Mouse (Mus musculus): ENCODE results near the gene Gm37240. TPM values are rescaled to one million over a fixed set of nuclear protein-coding genes. Genes with fewer than 3 reads are reported as not detected.

Gm37240 gene
- polyA plus RNA-seq, 1 experiment from 2014 or later: 13.4 TPM

DNA sequence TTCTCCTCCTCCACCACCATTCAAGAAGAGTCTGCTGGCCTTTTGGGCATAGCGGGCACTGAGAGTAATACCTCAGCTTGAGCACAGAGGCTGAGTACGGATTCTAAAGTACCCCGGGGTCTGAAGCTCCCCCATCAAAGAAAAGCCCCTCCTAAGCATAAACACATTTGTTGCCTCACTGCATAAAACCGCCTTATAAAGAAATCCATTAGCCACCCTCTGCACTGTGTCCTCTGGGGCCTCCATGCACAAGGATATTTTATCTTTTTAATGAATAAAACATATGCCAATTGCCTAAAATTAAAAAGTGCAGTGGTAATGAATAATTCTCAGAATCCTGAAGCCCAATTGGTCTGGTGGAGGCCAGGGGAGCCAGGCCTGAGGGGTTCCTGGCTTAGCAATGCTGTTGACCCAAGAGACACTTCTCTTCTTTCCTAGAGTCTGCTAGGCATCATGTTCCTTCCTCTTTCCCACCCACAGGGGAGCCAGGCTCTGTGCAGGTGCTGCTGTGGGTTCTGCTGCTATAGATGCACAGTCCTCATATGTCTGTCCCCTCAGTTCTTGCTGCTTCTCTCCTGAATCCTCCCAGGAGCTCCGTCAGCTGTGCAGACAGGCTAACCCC, 463.8 kb downstream of the Gm37240 start:
- WGBS: 68% methylated on average over 5 of the region's 5 CpGs
- Histone ChIP-seq H3K4me1 (ENCODE audit: control insufficient read depth, insufficient read depth, low read length) (no peaks in the 10 kb centered on the region), H3K36me3 (ENCODE audit: control insufficient read depth, insufficient read depth, low read length) (no peaks in the 10 kb centered on the region), H3K27me3 (replicated peaks; ENCODE audit: control insufficient read depth, insufficient read depth, low read length) (no peaks in the 10 kb centered on the region), H3K27ac (replicated peaks; ENCODE audit: low read depth, low read length) (no peak overlapping the region), H3K4me3 (ENCODE audit: low read depth, low read length) (no peak overlapping the region), H3K4me2 (ENCODE audit: low read depth, low read length) (no peak overlapping the region), H3K9ac (ENCODE audit: low read depth, low read length) (no peak overlapping the region), H3K9me3 (ENCODE audit: control insufficient read depth, low read length) (no peaks in the 10 kb centered on the region)
- DNase-seq (ENCODE audit: low spot score): no peak
- no peak for ATAC-seq (ENCODE audit: low read depth)

DNA sequence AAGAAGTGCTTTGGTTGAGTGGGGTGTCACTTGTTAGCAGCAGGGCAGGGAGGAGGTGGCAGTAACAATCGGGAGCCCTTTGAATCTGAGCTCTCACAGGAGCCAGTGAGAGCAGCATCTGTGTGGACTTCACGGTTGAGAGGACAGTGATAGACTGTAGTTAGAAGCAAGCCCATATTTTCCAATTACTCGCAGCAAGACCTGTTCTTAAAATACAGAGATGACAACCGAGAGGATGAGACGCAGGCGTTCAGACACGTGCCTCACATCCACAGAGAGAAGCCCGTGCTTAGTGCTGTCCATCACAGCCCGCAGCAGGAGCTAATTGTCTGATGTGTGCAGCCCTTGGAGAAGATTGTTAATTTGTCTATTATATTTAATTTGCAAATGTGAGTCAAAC, 465.9 kb downstream of the Gm37240 start:
- Histone ChIP-seq H3K9ac (ENCODE audit: low read depth, low read length) (no peak overlapping the region), H3K36me3 (ENCODE audit: control insufficient read depth, insufficient read depth, low read length) (no peaks in the 10 kb centered on the region), H3K4me1 (ENCODE audit: control insufficient read depth, insufficient read depth, low read length) (no peaks in the 10 kb centered on the region), H3K27me3 (replicated peaks; ENCODE audit: control insufficient read depth, insufficient read depth, low read length) (no peaks in the 10 kb centered on the region), H3K27ac (replicated peaks; ENCODE audit: low read depth, low read length) (no peak overlapping the region), H3K4me2 (ENCODE audit: low read depth, low read length) (no peak overlapping the region), H3K4me3 (ENCODE audit: low read depth, low read length) (no peak overlapping the region), H3K9me3 (ENCODE audit: control insufficient read depth, low read length) (no peaks in the 10 kb centered on the region)
- ATAC-seq (ENCODE audit: low read depth) (no peak), DNase-seq (ENCODE audit: low spot score) (no peak)
- 60% methylated on average over 9 of the region's 9 CpGs for WGBS

DNA sequence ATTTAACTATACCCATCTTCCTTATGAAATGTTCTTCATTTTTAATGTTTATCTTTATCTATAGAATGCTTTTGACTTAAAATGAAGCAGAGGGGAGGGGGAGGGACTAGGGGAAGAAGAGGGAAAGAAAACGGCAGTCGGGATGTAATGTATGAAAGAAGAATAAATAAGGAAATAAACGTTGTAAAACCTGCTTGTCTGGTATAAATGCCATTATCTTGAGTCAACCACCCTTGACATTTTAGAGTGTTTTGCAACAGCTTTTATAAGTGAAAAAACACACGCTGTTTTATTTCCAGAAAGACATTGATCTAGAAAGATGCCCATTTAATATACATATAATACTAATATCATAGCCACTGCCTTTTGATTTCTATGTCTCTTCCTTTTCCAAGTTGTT, 469.7 kb downstream of the Gm37240 start:
- Histone ChIP-seq H3K4me2 (ENCODE audit: low read depth, low read length) (no peak overlapping the region), H3K4me1 (ENCODE audit: control insufficient read depth, insufficient read depth, low read length) (no peaks in the 10 kb centered on the region), H3K27me3 (replicated peaks; ENCODE audit: control insufficient read depth, insufficient read depth, low read length) (no peaks in the 10 kb centered on the region), H3K9me3 (ENCODE audit: control insufficient read depth, low read length) (no peaks in the 10 kb centered on the region), H3K4me3 (ENCODE audit: low read depth, low read length) (no peak overlapping the region), H3K36me3 (ENCODE audit: control insufficient read depth, insufficient read depth, low read length) (no peaks in the 10 kb centered on the region), H3K9ac (ENCODE audit: low read depth, low read length) (no peak overlapping the region), H3K27ac (replicated peaks; ENCODE audit: low read depth, low read length) (no peak overlapping the region)
- ATAC-seq (ENCODE audit: low read depth): no peak
- WGBS: 76% methylated on average over 4 of the region's 4 CpGs
- peak; percentile 33 for DNase-seq (ENCODE audit: low spot score)

GRCm38 (mm10) chr3:85398841-85399240, 488.5 kb downstream of the Gm37240 start:
- peaks cover 22% of the 10 kb centered on the region for H3K9me3 ChIP-seq (ENCODE audit: control insufficient read depth, low read length)
- H3K4me2 ChIP-seq (ENCODE audit: low read depth, low read length): no peak overlapping the region
- no peak for DNase-seq (ENCODE audit: low spot score)
- H3K4me1 ChIP-seq (ENCODE audit: control insufficient read depth, insufficient read depth, low read length): no peaks in the 10 kb centered on the region
- H3K9ac ChIP-seq (ENCODE audit: low read depth, low read length): no peak overlapping the region
- no peaks in the 10 kb centered on the region for H3K27me3 ChIP-seq (replicated peaks; ENCODE audit: control insufficient read depth, insufficient read depth, low read length)
- no peak overlapping the region for H3K4me3 ChIP-seq (ENCODE audit: low read depth, low read length)
- H3K27ac ChIP-seq (replicated peaks; ENCODE audit: low read depth, low read length): no peak overlapping the region
- H3K36me3 ChIP-seq (ENCODE audit: control insufficient read depth, insufficient read depth, low read length): no peaks in the 10 kb centered on the region
- no peak for ATAC-seq (ENCODE audit: low read depth)

GRCm38 (mm10) chr3:85398483-85398835, 488.9 kb downstream of the Gm37240 start:
- no peaks in the 10 kb centered on the region for H3K27me3 ChIP-seq (replicated peaks; ENCODE audit: control insufficient read depth, insufficient read depth, low read length)
- 92% methylated on average over 1 of the region's 1 CpGs for WGBS
- ATAC-seq (ENCODE audit: low read depth): no peak

DNA sequence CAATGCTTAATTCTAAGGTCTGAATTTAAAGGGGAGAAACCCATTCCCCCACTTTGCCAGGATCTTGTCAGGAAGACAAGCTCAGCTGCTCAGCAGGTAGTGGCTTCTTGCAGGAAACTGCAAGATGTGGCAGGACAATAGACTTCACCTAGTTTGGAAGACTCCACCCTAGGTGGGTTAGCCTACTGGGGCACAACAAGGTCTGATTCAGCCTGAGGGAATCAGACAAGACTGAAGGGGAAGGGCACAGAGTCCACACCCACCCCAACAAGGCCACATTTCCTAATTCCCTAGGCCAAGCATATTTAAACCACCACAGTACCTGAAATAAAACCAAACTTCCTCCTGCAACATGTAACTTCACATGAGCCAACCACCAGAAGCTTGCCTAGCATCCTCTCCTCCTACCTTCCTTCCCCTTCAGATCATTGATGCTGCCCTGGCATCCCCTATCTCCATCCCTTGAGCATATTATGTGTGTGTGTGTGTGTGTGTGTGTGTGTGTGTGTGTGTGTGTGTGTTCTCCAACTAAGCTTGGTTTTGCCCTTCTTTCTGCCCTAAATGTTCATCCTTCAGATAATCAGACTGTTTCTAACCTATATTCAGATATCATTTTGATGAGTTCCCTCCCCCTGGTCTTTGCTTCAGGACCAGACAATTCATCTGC, 489.4 kb downstream of the Gm37240 start:
- Histone ChIP-seq H3K9ac (ENCODE audit: low read depth, low read length) (no peak overlapping the region), H3K4me1 (ENCODE audit: control insufficient read depth, insufficient read depth, low read length) (no peaks in the 10 kb centered on the region), H3K27me3 (replicated peaks; ENCODE audit: control insufficient read depth, insufficient read depth, low read length) (no peaks in the 10 kb centered on the region), H3K4me3 (ENCODE audit: low read depth, low read length) (no peak overlapping the region), H3K4me2 (ENCODE audit: low read depth, low read length) (no peak overlapping the region), H3K9me3 (ENCODE audit: control insufficient read depth, low read length) (peaks cover 22% of the 10 kb centered on the region), H3K27ac (replicated peaks; ENCODE audit: low read depth, low read length) (no peak overlapping the region), H3K36me3 (ENCODE audit: control insufficient read depth, insufficient read depth, low read length) (no peaks in the 10 kb centered on the region)
- DNase-seq (ENCODE audit: low spot score): no peak
- ATAC-seq (ENCODE audit: low read depth): no peak

More at GRCm38 (mm10) chr3:85398483-85398835, 488.9 kb downstream of the Gm37240 start:
- Histone ChIP-seq H3K4me3 (ENCODE audit: low read depth, low read length) (no peak overlapping the region), H3K36me3 (ENCODE audit: control insufficient read depth, insufficient read depth, low read length) (no peaks in the 10 kb centered on the region), H3K9me3 (ENCODE audit: control insufficient read depth, low read length) (peaks cover 22% of the 10 kb centered on the region), H3K4me2 (ENCODE audit: low read depth, low read length) (no peak overlapping the region), H3K9ac (ENCODE audit: low read depth, low read length) (no peak overlapping the region), H3K27ac (replicated peaks; ENCODE audit: low read depth, low read length) (no peak overlapping the region), H3K4me1 (ENCODE audit: control insufficient read depth, insufficient read depth, low read length) (no peaks in the 10 kb centered on the region)
- DNase-seq (ENCODE audit: low spot score): no peak

DNA sequence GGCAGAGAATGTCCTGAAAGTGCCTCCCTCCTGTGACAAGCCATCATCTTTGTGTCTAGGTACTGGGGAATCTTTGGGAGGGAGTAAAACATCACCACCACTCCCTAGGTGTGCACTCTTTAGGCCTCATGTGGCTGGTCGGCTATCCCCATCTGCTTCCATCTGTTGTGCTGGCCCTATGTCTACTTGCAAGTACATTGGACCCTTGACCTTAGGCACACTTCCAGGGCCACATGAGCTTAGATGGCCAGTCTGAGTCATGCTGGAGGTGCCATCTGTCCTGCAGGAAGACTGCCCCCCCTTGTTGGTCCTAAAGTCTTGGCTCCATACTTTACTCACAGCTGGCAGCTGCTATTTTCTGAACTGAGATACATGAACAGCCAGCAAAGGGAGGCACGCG, 493.9 kb downstream of the Gm37240 start:
- Histone ChIP-seq H3K27ac (replicated peaks; ENCODE audit: low read depth, low read length) (no peak overlapping the region), H3K4me2 (ENCODE audit: low read depth, low read length) (no peak overlapping the region), H3K36me3 (ENCODE audit: control insufficient read depth, insufficient read depth, low read length) (no peaks in the 10 kb centered on the region), H3K4me3 (ENCODE audit: low read depth, low read length) (no peak overlapping the region), H3K27me3 (replicated peaks; ENCODE audit: control insufficient read depth, insufficient read depth, low read length) (no peaks in the 10 kb centered on the region), H3K9me3 (ENCODE audit: control insufficient read depth, low read length) (peaks cover 22% of the 10 kb centered on the region), H3K9ac (ENCODE audit: low read depth, low read length) (no peak overlapping the region), H3K4me1 (ENCODE audit: control insufficient read depth, insufficient read depth, low read length) (no peaks in the 10 kb centered on the region)
- DNase-seq (ENCODE audit: low spot score) (no peak), ATAC-seq (ENCODE audit: low read depth) (no peak)
- 93% methylated on average over 3 of the region's 3 CpGs for WGBS

DNA sequence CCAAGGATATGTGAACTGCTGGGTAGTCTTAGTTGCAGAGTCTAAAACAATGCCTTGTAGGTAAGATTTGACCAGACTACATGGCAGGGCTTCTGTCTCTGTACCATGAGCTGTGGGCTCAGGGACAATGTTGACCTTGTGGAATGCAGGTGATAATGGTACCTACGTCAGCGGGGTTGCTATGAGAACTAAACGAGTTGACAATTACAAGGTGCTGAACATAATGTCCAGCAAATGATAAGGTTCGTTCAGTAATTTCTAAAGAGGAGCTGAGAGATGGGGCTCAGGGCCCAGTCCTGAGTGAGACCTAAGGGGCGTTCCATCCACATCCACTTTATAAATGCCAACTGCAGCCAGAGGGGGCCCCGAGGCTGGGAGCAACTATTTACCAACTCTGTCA, 495.6 kb downstream of the Gm37240 start:
- H3K4me2 ChIP-seq (ENCODE audit: low read depth, low read length): no peak overlapping the region
- ATAC-seq (ENCODE audit: low read depth): no peak

DNA sequence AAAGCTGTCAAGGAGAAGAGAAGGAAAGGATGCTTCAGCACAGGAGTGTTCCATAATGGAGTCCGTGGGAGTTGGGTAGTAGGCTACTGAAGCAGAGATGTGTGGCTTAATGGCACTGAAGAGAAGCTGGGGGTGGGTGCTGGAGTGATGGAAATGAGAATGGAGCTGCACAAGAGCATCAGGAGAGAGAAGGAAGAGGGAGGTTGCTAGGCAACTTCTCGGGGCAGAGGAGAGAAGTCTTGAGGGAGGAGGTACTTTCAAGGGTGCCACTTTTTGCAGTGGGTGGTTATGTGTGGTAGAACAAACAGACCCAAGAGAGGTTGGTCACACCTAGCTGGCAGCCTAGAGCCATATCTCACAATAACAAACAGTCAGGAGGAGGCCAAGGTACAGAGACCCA, 496.2 kb downstream of the Gm37240 start:
- Histone ChIP-seq H3K27ac (replicated peaks; ENCODE audit: low read depth, low read length) (no peak overlapping the region), H3K27me3 (replicated peaks; ENCODE audit: control insufficient read depth, insufficient read depth, low read length) (no peaks in the 10 kb centered on the region), H3K36me3 (ENCODE audit: control insufficient read depth, insufficient read depth, low read length) (no peaks in the 10 kb centered on the region), H3K4me3 (ENCODE audit: low read depth, low read length) (no peak overlapping the region), H3K4me1 (ENCODE audit: control insufficient read depth, insufficient read depth, low read length) (no peaks in the 10 kb centered on the region), H3K9ac (ENCODE audit: low read depth, low read length) (no peak overlapping the region), H3K9me3 (ENCODE audit: control insufficient read depth, low read length) (peaks cover 12% of the 10 kb centered on the region), H3K4me2 (ENCODE audit: low read depth, low read length) (no peak overlapping the region)
- ATAC-seq (ENCODE audit: low read depth) (no peak), DNase-seq (ENCODE audit: low spot score) (no peak)
- 88% methylated on average over 2 of the region's 2 CpGs for WGBS

More for the DNA sequence above, 495.6 kb downstream of the Gm37240 start:
- Histone ChIP-seq H3K36me3 (ENCODE audit: control insufficient read depth, insufficient read depth, low read length) (no peaks in the 10 kb centered on the region), H3K4me3 (ENCODE audit: low read depth, low read length) (no peak overlapping the region), H3K27me3 (replicated peaks; ENCODE audit: control insufficient read depth, insufficient read depth, low read length) (no peaks in the 10 kb centered on the region), H3K9ac (ENCODE audit: low read depth, low read length) (no peak overlapping the region), H3K9me3 (ENCODE audit: control insufficient read depth, low read length) (peaks cover 18% of the 10 kb centered on the region), H3K4me1 (ENCODE audit: control insufficient read depth, insufficient read depth, low read length) (no peaks in the 10 kb centered on the region), H3K27ac (replicated peaks; ENCODE audit: low read depth, low read length) (no peak overlapping the region)
- no peak for DNase-seq (ENCODE audit: low spot score)
- 90% methylated on average over 6 of the region's 6 CpGs for WGBS
